Mouse (Mus musculus): ENCODE data around the gene Nkx2-3. TPM values are rescaled to one million over a fixed set of nuclear protein-coding genes. Genes with fewer than 3 reads are reported as not detected.

The Nkx2-3 gene
- polyA plus RNA-seq (2015; fragmentation: Nextera tagmentation; extraction: Ambion mirVana), result 0.85 and 1.0 TPM in 2 replicates

DNA sequence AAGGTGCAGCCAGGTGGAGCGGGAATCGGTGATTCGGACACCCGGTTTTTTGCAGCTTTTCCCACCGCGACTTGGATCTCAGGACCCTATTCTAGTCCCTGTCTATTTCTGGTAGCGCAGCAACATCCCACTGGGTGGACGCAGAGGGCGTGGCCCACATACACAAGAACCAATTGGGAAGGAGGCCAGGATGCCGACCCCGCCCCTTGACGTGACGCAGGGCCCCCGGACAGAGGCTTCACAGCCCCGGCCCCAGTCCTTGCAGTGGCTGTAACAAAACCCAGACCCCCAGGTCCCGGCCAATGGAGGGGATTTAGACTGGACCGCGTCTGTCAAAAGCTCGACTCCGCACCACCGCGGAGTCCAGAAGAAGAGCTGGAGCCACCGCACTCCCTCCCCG, at the start of gene Nkx2-3:
TSS of gene Nkx2-3 (plus strand) at position 275 of the 400 bp plus-strand sequence.
- Histone ChIP-seq H3K4me1 (replicated peaks) (peaks cover 50% of the 10 kb centered on the region), H3K27me3 (peaks cover 93% of the 10 kb centered on the region), H3K36me3 (no peaks in the 10 kb centered on the region), H3K27ac (no peak within 1 kb of the TSS), H3K9me3 (no peaks in the 10 kb centered on the region), H3K4me2 (replicated peaks) (peak within 1 kb of the TSS; percentile 57), H3K4me3 (replicated peaks) (peak within 1 kb of the TSS; percentile 34), H3K9ac (replicated peaks) (no peak within 1 kb of the TSS)
- WGBS, result under 1% methylated on average over 24 of the region's 24 CpGs
- peak; percentile 62 for ATAC-seq

GRCm38 (mm10) chr19:43563166-43563565, 49.0 kb upstream of the Nkx2-3 start:
- no peak overlapping the region for H3K27ac ChIP-seq
- H3K4me2 ChIP-seq (replicated peaks), result no peak overlapping the region
- no peaks in the 10 kb centered on the region for H3K9me3 ChIP-seq
- H3K27me3 ChIP-seq, result peaks cover 5% of the 10 kb centered on the region; the same call in 1 of the 2 replicates
- ATAC-seq, result no peak
- no peak overlapping the region for H3K4me3 ChIP-seq (replicated peaks)
- no peaks in the 10 kb centered on the region for H3K4me1 ChIP-seq (replicated peaks)
- H3K36me3 ChIP-seq, result no peaks in the 10 kb centered on the region
- WGBS, result 84% methylated on average over 5 of the region's 5 CpGs
- no peak overlapping the region for H3K9ac ChIP-seq (replicated peaks)

DNA sequence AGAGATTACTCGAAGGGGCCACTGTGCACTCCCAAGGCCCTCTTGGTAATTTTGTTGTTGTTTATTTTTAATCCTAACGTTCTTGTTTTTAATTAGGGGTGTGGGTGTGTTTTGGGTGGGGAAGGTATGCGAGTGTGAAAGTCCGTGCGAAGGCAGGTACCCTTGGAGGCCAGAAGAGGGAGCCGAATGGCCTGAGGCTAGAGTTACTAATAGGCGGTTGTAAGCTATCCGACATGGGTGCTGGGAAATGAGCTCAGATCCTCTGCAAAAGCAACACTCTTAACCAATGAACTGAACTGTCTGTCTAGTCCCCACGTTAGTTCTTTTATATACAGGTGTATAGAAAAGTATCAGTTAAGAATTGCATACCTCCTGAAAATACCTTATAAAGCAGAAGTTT, 43.8 kb upstream of the Nkx2-3 start:
- no peaks in the 10 kb centered on the region for H3K36me3 ChIP-seq
- ATAC-seq, result no peak
- H3K4me3 ChIP-seq (replicated peaks), result no peak overlapping the region
- H3K9me3 ChIP-seq, result no peaks in the 10 kb centered on the region
- H3K4me2 ChIP-seq (replicated peaks), result no peak overlapping the region
- peaks cover 6% of the 10 kb centered on the region; the same call in 1 of the 2 replicates for H3K4me1 ChIP-seq (replicated peaks)
- H3K27ac ChIP-seq, result no peak overlapping the region
- 52% methylated on average over 9 of the region's 9 CpGs for WGBS
- no peak overlapping the region for H3K9ac ChIP-seq (replicated peaks)
- peaks cover 40% of the 10 kb centered on the region for H3K27me3 ChIP-seq

DNA sequence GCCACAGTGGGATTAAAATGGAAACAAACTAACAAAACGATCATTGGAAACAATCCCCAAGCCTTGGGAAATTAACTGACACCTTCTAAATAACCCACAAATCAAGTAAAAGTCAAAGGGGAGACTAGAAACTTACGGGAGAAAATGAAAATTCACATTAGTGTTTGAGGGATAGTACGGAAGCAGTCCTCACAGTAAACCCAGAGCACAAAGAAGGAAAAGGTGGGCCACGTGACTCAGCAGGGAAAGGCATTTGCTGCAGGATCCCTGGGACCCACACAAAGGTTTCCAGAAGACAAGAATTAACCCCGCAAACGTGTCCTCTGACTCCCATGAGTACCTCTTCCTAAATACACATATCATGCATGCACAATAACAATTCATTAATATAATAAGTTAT, 43.0 kb upstream of the Nkx2-3 start:
- no peak overlapping the region for H3K27ac ChIP-seq
- ATAC-seq, result no peak
- H3K4me3 ChIP-seq (replicated peaks), result no peak overlapping the region
- H3K27me3 ChIP-seq, result peaks cover 49% of the 10 kb centered on the region
- no peaks in the 10 kb centered on the region for H3K36me3 ChIP-seq
- peaks cover 6% of the 10 kb centered on the region; the same call in 1 of the 2 replicates for H3K4me1 ChIP-seq (replicated peaks)
- H3K4me2 ChIP-seq (replicated peaks), result no peak overlapping the region
- no peaks in the 10 kb centered on the region for H3K9me3 ChIP-seq
- no peak overlapping the region for H3K9ac ChIP-seq (replicated peaks)
- 59% methylated on average over 6 of the region's 6 CpGs for WGBS

GRCm38 (mm10) chr19:43570831-43571790, 41.0 kb upstream of the Nkx2-3 start:
- 14% methylated on average over 32 of the region's 32 CpGs for WGBS
- Histone ChIP-seq H3K27ac (no peak overlapping the region), H3K9ac (replicated peaks) (peak overlapping the region; percentile 54), H3K36me3 (no peaks in the 10 kb centered on the region), H3K4me1 (replicated peaks) (peaks cover 6% of the 10 kb centered on the region; the same call in 1 of the 2 replicates), H3K4me3 (replicated peaks) (peak overlapping the region; percentile 45), H3K9me3 (no peaks in the 10 kb centered on the region), H3K4me2 (replicated peaks) (peak overlapping the region; percentile 68), H3K27me3 (peaks cover 62% of the 10 kb centered on the region)
- ATAC-seq, result peak; percentile 91

DNA sequence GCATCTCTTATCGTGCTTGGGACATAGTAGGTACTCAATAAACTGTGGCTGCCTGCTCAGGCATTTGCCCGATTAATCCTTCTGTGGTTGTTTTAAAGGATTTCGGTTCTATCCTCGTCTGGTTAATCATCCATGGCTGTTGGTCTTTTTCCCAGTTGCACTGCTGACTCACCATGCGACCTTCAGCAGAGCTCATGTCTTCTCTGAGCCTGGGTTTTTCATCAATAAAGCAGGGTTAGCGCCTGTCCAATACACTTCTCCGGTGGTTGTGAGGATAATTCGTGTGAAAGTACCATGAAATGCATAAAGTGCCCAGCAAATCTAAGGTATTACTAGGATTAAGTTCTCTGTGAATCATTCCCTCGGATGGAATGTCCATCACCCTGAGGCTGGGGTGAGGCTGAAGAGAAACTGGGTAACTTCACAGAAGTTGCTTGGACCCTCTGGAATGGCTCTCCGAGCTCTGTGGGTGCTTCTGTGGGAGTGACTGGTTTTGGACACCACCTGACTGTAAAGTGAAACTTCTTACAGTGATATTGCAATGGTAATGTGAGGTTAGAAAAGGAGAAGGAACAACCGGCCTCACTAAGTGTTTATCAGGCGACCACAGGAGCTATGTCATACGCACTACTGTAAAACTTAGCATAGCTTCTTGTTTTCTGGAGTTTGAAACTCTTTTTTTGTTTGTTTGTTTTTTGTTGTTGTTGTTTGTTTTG, 32.9 kb upstream of the Nkx2-3 start:
- no peak overlapping the region for H3K4me3 ChIP-seq (replicated peaks)
- WGBS, result 80% methylated on average over 13 of the region's 13 CpGs
- peaks cover 4% of the 10 kb centered on the region for H3K4me1 ChIP-seq (replicated peaks)
- no peak overlapping the region for H3K9ac ChIP-seq (replicated peaks)
- H3K4me2 ChIP-seq (replicated peaks), result no peak overlapping the region
- H3K36me3 ChIP-seq, result no peaks in the 10 kb centered on the region
- no peak for ATAC-seq
- no peaks in the 10 kb centered on the region for H3K9me3 ChIP-seq
- H3K27me3 ChIP-seq, result peaks cover 69% of the 10 kb centered on the region
- H3K27ac ChIP-seq, result no peak overlapping the region

DNA sequence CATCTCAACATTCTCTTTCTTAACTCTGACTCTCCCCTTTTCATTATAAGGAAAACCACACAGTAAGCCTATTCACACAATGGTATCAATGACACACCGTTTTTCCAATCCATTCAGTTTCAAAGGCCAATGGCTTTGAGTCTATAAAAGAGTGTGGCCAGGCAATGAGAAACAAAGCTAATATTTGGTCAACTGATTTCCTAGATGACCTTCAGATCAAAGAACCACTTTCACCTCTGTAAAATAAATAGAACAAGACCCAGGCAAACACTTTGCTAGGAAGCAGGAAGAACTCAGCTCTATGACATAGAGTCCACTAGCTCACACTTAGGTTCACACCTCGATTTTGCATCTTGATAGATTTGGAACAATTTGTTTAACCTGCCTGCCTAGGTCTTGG, 30.9 kb upstream of the Nkx2-3 start:
- Histone ChIP-seq H3K36me3 (no peaks in the 10 kb centered on the region), H3K9ac (replicated peaks) (no peak overlapping the region), H3K9me3 (no peaks in the 10 kb centered on the region), H3K27me3 (peaks cover 76% of the 10 kb centered on the region), H3K4me3 (replicated peaks) (no peak overlapping the region), H3K4me1 (replicated peaks) (peaks cover 7% of the 10 kb centered on the region), H3K27ac (no peak overlapping the region), H3K4me2 (replicated peaks) (no peak overlapping the region)
- WGBS, result 72% methylated on average over 2 of the region's 2 CpGs
- ATAC-seq, result no peak

DNA sequence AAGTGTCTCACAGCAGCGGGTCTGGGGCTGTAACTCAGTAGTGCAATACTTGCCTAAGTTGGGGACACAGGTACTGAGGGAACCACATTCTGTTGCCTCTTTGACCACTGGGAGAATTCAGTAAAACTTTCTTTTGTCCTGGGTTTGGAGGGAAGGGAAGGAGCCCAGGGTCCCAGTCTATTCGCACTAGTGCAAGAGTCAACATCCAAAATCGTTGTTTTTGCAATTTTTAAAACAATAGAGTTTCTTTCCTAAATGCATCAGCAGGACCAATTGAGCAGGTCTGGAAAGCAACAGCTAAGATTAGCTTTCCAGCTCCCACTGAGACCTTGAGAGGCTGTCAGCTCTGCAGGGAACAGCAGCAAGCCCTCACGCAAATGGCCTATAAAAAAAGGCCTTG, 28.9 kb upstream of the Nkx2-3 start:
- Histone ChIP-seq H3K36me3 (no peaks in the 10 kb centered on the region), H3K27me3 (peaks cover 92% of the 10 kb centered on the region), H3K27ac (no peak overlapping the region), H3K4me2 (replicated peaks) (no peak overlapping the region), H3K9ac (replicated peaks) (no peak overlapping the region), H3K9me3 (no peaks in the 10 kb centered on the region), H3K4me3 (replicated peaks) (no peak overlapping the region), H3K4me1 (replicated peaks) (peaks cover 7% of the 10 kb centered on the region)
- 6% methylated on average over 4 of the region's 4 CpGs for WGBS
- ATAC-seq, result no peak

DNA sequence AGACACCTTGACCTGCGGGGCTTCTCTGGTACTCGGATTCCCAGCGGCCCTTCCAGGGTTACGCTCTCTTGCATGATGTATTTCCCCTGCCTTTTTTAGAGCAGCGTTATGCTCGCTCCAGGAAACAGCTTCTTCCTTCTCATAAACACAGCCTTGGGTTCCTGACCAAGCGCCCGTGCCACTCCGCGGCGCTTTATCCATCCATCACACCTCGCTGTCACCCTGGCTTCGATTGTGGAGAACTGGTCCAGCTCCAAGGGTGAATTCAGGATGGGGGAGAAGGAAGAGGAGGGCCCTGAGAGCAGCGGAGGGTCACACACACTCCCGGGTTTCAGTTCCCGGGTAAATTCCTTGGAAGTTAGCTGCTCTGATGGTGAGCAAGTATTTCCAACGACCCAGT, 28.5 kb upstream of the Nkx2-3 start:
- peaks cover 93% of the 10 kb centered on the region for H3K27me3 ChIP-seq
- no peaks in the 10 kb centered on the region for H3K36me3 ChIP-seq
- H3K4me1 ChIP-seq (replicated peaks), result peaks cover 7% of the 10 kb centered on the region
- no peak overlapping the region for H3K9ac ChIP-seq (replicated peaks)
- no peak overlapping the region for H3K4me2 ChIP-seq (replicated peaks)
- no peak overlapping the region for H3K27ac ChIP-seq
- WGBS, result 1% methylated on average over 17 of the region's 17 CpGs
- no peak for ATAC-seq
- H3K4me3 ChIP-seq (replicated peaks), result no peak overlapping the region
- no peaks in the 10 kb centered on the region for H3K9me3 ChIP-seq

DNA sequence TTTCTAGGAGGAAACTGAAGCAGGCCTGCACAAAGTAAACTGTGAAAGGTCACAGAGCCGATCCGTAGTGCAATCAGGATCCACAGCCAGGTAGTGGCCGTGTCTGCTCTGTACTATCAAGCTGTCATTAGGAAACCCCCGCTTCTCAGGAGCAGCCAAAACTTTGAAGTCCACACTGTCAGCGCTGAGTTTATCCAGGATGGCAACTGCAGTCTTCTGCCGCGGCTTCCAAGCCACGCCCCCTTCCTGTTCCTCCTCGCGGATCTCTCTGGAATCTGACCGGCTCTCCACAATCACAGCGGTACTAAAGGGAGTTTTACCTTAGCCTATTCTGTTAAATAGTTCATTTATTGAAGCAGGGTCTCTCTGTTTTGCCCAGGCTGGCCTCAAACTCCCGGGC, 27.3 kb upstream of the Nkx2-3 start:
- Histone ChIP-seq H3K4me3 (replicated peaks) (no peak overlapping the region), H3K4me1 (replicated peaks) (peaks cover 7% of the 10 kb centered on the region), H3K27me3 (peaks cover 95% of the 10 kb centered on the region), H3K4me2 (replicated peaks) (peak overlapping the region; percentile 21; the same call in 1 of the 2 replicates), H3K36me3 (no peaks in the 10 kb centered on the region), H3K9ac (replicated peaks) (no peak overlapping the region), H3K9me3 (no peaks in the 10 kb centered on the region), H3K27ac (no peak overlapping the region)
- WGBS, result 5% methylated on average over 13 of the region's 13 CpGs
- ATAC-seq, result no peak

GRCm38 (mm10) chr19:43592026-43592425, 20.1 kb upstream of the Nkx2-3 start:
- Histone ChIP-seq H3K27me3 (peaks cover 91% of the 10 kb centered on the region), H3K4me1 (replicated peaks) (no peaks in the 10 kb centered on the region), H3K9ac (replicated peaks) (no peak overlapping the region), H3K4me3 (replicated peaks) (no peak overlapping the region), H3K36me3 (no peaks in the 10 kb centered on the region), H3K4me2 (replicated peaks) (no peak overlapping the region), H3K27ac (no peak overlapping the region), H3K9me3 (no peaks in the 10 kb centered on the region)
- 75% methylated on average over 4 of the region's 4 CpGs for WGBS
- ATAC-seq, result no peak

- no peaks in the 10 kb centered on the region for H3K36me3 ChIP-seq
- peaks cover 100% of the 10 kb centered on the region for H3K27me3 ChIP-seq
- H3K4me3 ChIP-seq (replicated peaks), result no peak overlapping the region
- H3K27ac ChIP-seq, result no peak overlapping the region
- ATAC-seq, result no peak
- peaks cover 4% of the 10 kb centered on the region; the same call in 1 of the 2 replicates for H3K4me1 ChIP-seq (replicated peaks)
- H3K4me2 ChIP-seq (replicated peaks), result no peak overlapping the region
- no peaks in the 10 kb centered on the region for H3K9me3 ChIP-seq
- 9% methylated on average over 5 of the region's 5 CpGs for WGBS
- H3K9ac ChIP-seq (replicated peaks), result no peak overlapping the region
Measured at GRCm38 (mm10) chr19:43596981-43597380, 15.1 kb upstream of the Nkx2-3 start.
